Mouse (Mus musculus) embryonic fibroblast, embryonic 13.5 days (primary cell): ENCODE data around the gene Vhl. TPM values are rescaled to one million over a fixed set of nuclear protein-coding genes. Genes with fewer than 3 reads are reported as not detected.

Source experiments
- H3K27ac ChIP-seq: 2 replicates; pipeline ENCODE4 v1.5.1; 2012; ENCODE audit warnings: low read length, control low read depth, inconsistent platforms; ENCODE audit not compliant: insufficient read depth
- H3K4me1 ChIP-seq: 2 replicates; pipeline ENCODE4 v1.6.1; 2011; ENCODE audit warnings: low read length; ENCODE audit not compliant: control insufficient read depth, insufficient read depth
- H3K4me3 ChIP-seq: 2 replicates; pipeline ENCODE4 v1.5.1; 2011; ENCODE audit warnings: mild to moderate bottlenecking, control low read depth, low read length; ENCODE audit not compliant: insufficient read depth
- CTCF ChIP-seq: IDR thresholded peaks from 2 replicates; pipeline ENCODE4 v1.5.1; 2011; ENCODE audit warnings: mild to moderate bottlenecking, control low read depth, low read length, moderate library complexity, borderline replicate concordance; ENCODE audit not compliant: insufficient read depth
- POLR2A ChIP-seq: IDR thresholded peaks from 2 replicates; pipeline ENCODE4 v1.6.1; 2011; ENCODE audit warnings: low read depth, mild to moderate bottlenecking, control low read depth, low read length, moderate library complexity
- polyA plus RNA-seq: library from polyadenylated mRNA; stranded (reverse); fragments of >200 nt; gene quantifications from 2 replicates; pipeline ENCODE4 v1.2.4, GENCODE M21; 2011; ENCODE audit warnings: low read depth; ENCODE audit not compliant: missing spikeins, insufficient read length

The Vhl gene
- polyA plus RNA-seq, 1 experiment, result 38.7 TPM

- TF ChIP-seq CTCF, result no peak
- TF ChIP-seq POLR2A, result no peak
- Histone ChIP-seq H3K4me1 (peaks cover 6% of the 10 kb centered on the region; the same call in 1 of the 2 replicates), H3K4me3 (no peak overlapping the region), H3K27ac (no peak overlapping the region)
Measured at GRCm38 (mm10) chr6:113675234-113675633, 51.5 kb downstream of the Vhl start.

DNA sequence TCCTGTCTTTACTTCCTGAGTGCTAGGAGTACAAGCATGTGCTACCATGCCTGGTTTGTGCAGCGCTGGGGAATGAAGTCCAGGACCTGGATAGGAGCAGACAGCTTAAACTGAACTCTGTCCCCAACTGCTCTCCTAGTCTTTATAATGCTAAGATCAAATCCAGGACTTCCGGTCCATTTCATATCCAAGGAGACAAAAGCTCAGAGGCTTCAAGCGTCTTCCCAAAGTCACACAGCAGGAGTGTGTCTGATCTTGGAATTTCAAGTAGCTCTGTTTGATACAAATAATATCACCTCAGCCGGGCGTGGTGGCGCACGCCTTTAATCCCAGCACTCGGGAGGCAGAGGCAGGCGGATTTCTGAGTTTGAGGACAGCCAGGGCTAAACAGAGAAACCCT, 52.2 kb downstream of the Vhl start:
- Histone ChIP-seq H3K4me3 (no peak overlapping the region), H3K27ac (no peak overlapping the region), H3K4me1 (peaks cover 6% of the 10 kb centered on the region; the same call in 1 of the 2 replicates)
- no peak for TF ChIP-seq CTCF
- TF ChIP-seq POLR2A, result no peak

DNA sequence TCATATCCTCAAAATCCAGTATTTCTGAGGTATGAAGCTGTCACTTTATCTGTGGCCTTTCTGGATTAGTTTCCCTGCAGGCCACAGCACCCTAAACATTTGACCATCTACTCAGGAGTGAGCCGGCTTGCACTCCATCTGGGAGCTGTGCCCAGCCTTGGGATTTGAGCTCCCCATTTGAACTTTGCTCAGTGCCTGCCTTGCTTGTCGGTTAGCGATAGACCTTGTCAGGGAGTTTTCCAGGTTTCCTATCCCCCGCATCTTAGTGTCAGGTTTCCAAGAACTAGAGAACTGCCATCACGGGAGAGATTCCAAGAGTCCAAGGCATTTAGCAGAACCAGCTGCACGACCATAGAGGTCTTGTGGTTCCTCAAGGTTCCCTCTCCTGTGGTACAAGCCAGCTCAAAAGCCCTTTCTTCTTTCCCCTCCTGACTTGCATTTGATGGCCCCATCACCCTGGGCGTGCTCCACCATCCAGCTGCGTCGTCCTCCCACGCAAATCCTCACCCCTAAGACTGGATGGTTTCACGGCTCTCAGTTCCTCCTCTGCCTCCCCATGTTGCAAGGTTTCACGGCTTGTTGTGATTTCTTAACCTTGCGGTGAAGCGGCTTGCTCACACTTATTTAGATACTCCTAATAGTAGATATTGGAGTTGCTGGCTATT, 53.4 kb downstream of the Vhl start:
- Histone ChIP-seq H3K27ac (no peak overlapping the region), H3K4me3 (no peak overlapping the region), H3K4me1 (peaks cover 6% of the 10 kb centered on the region; the same call in 1 of the 2 replicates)
- TF ChIP-seq CTCF, result no peak
- TF ChIP-seq POLR2A, result no peak

DNA sequence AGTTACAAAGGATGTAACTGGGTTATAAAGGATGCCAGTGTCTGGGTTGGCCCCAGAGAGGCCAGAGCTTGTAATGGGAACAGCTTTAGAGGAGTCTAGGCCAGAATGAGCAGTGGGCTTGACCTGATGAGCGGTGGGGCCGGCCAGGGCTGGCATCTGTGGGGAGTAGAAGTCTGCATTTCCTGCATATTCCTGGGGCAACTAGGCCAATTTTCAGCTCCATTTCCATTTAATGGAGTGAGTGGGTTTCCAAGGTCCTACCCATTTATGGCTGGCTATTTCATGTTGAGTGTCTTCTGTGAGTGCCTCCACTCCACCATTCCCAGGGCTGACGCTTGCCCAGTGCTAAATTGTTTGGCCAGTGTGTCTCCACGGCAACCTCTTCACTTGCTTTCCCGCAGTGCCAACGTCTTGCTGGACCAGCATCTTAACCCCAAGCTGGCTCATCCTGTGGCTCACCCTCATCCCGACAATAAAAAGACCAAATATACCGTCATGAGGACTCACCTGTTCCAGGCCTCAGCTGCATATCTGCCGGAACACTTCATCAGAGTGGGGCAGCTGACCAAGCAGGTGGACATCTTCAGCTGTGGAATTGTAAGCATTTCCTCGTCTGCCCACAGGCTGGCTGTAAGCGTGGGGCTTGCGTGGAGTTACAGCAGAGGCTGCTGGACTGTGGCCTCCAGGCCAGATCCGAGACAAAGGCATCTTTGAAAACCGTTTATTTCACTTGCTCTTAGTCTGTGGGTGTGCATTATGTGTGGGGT, 54.7 kb downstream of the Vhl start:
- H3K27ac ChIP-seq, result no peak overlapping the region
- H3K4me3 ChIP-seq, result no peak overlapping the region
- H3K4me1 ChIP-seq, result peaks cover 6% of the 10 kb centered on the region; the same call in 1 of the 2 replicates
- TF ChIP-seq CTCF (no peak), POLR2A (no peak)

- Histone ChIP-seq H3K4me3 (no peak overlapping the region), H3K4me1 (peaks cover 6% of the 10 kb centered on the region; the same call in 1 of the 2 replicates), H3K27ac (no peak overlapping the region)
- TF ChIP-seq CTCF (no peak), POLR2A (no peak)
Measured at GRCm38 (mm10) chr6:113679993-113680566, 56.3 kb downstream of the Vhl start.

Other genes with a start within 250 kb of the Vhl start
- gene Tada3, start 246.1 kb upstream of the Vhl start, polyA plus RNA-seq, result 26.0 and 31.5 TPM in 2 replicates
- 179 and 247 TPM in 2 replicates for gene Arpc4, start 245.8 kb upstream of the Vhl start, polyA plus RNA-seq
- 6.6 and 7.7 TPM in 2 replicates for gene Ttll3, start 234.7 kb upstream of the Vhl start, polyA plus RNA-seq
- gene Rpusd3, start 204.6 kb upstream of the Vhl start, polyA plus RNA-seq, result 7.7 and 8.0 TPM in 2 replicates
- gene Cidec, start 188.2 kb upstream of the Vhl start, polyA plus RNA-seq, result not detected in 2 replicates
- gene Jagn1, start 181.4 kb upstream of the Vhl start, polyA plus RNA-seq, result 48.6 and 48.9 TPM in 2 replicates
- gene Il17re, start 165.5 kb upstream of the Vhl start, polyA plus RNA-seq, result not detected in 2 replicates
- 20.7 and 23.5 TPM in 2 replicates for gene Il17rc, start 152.5 kb upstream of the Vhl start, polyA plus RNA-seq
- gene Creld1, start 140.7 kb upstream of the Vhl start, polyA plus RNA-seq, result 27.5 and 34.4 TPM in 2 replicates
- gene Prrt3, start 122.0 kb upstream of the Vhl start, polyA plus RNA-seq, result not detected in 2 replicates
- 79.5 and 90.5 TPM in 2 replicates for gene Emc3, start 92.3 kb upstream of the Vhl start, polyA plus RNA-seq
- 9.2 and 15.6 TPM in 2 replicates for gene Fancd2, start 92.3 kb upstream of the Vhl start, polyA plus RNA-seq
- not detected in 2 replicates for gene Fancd2os, start 23.2 kb upstream of the Vhl start, polyA plus RNA-seq
- gene Brk1, start 19.2 kb upstream of the Vhl start, polyA plus RNA-seq, result 162 and 173 TPM in 2 replicates
- 21.3 and 28.4 TPM in 2 replicates for gene Irak2, start 14.5 kb downstream of the Vhl start, polyA plus RNA-seq
- gene Tatdn2, start 73.1 kb downstream of the Vhl start, polyA plus RNA-seq, result 47.5 and 48.1 TPM in 2 replicates
- gene Ghrl, start 95.9 kb downstream of the Vhl start, polyA plus RNA-seq, result not detected in 2 replicates
- 182 and 189 TPM in 2 replicates for gene Sec13, start 116.8 kb downstream of the Vhl start, polyA plus RNA-seq